Mouse (Mus musculus) spleen, postnatal 36 days (tissue): ENCODE results near the gene Ptx3.
"Not testable (repeated sequence)": the region's sequence is repeated elsewhere in the genome, so short reads cannot be mapped to it uniquely, and the experiment has no call there.

Experiments used
- DNase-seq, 2 experiments: peaks; one replicate each; pipeline ENCODE4 v3.0.0; 2022; ENCODE audit warnings: low spot score in 2 of 2, mixed read lengths in 1 of 2

The Ptx3 gene

DNA sequence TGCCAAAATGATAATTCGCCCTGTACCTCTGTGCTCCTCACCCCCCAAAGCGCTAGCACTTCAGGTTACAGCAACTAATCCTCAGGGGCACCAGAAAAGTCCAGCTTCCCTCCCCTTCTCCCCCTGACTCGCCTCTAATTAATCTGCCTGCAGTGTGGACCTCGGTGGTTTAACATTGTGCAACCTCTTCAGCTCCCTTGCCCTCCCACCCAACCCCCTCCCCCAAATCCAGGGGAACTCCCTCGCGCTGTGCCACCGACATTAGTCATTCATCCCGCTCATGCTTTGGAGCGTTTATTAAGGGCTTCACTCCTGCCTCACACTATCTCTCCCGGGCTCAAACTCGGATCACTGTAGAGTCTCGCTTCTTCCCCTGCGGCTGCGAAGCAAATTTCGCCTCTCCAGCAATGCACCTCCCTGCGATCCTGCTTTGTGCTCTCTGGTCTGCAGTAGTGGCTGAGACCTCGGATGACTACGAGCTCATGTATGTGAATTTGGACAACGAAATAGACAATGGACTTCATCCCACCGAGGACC is at the start of gene Ptx3:
Gene Ptx3 (plus strand): TSS at position 256 of the 537 bp plus-strand sequence.
- DNase-seq, result no peak

DNA sequence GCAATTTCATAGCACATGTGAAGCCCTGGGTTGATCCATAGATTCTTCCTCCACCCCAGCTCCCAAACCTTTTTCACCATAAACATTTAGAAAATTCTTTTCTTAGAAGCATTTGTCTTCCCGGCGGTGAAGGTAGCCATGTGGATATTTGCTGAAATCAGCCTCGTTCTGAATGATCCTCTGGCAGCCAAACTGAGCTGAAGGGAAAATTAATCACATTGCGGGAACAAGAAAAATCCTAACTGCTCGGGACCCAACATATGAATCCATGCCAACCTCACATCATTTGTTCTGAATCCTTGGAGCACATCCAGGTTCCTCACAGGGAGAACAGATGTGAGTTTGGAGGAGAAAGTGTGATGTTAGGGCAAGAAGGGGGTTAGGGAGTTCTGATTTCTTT is 46.8 kb upstream of the Ptx3 start:
- no peak for DNase-seq

DNA sequence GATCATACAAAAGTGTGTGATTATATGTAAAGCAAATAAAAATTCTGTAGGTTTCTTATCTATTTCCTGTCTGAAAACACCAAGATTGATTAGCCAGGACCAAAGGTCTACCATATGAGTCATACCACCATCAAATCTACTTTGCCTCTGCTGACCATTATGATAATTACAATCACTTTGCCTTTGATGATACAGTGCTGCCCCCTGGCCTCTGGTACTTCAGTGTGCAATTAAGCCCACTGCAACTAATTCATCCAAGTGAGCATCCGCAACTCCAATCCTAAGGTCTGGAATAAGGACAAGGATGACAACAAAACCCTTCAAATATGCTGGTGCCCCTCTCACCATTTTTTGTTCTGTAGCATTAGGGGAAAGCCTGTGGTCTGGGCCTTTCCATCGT is 40.1 kb upstream of the Ptx3 start:
- no peak for DNase-seq

GRCm38 (mm10) chr3:66193910-66194562 is 25.7 kb upstream of the Ptx3 start:
- no peak for DNase-seq

DNA sequence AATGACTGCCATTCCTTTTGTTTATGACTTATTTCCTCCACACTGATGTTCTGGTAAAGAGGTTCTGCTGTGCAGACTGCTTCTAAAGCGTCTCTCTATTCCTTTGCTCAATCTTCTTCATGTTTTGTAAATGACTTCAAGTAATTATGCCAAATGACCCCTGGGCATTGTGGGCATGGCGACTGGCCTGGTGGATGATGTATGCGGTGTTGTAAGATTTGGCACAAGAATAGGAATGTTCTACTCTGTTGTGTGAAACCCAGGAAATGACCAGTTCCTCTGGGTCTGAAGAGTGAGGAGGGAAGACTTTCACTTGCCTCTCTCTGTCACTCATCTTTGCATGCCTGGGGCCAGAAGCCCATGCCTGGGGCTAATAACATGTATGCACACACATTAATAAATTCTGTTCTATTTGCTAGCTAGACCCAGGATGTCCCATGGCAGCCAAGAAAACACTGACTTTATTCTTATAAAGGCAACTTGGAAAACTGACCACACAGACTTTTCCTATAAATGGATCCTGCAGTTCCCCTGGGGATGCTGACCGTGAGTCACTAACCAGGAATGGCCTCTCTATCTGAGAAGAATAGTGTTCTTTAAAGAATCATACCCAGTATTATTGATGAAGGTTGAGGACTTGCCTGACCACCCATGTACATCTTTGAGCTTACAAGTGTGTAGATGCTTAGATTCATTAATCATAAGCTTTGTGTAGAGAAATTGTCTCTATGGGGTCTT is 10.7 kb upstream of the Ptx3 start:
- no peak for DNase-seq

DNA sequence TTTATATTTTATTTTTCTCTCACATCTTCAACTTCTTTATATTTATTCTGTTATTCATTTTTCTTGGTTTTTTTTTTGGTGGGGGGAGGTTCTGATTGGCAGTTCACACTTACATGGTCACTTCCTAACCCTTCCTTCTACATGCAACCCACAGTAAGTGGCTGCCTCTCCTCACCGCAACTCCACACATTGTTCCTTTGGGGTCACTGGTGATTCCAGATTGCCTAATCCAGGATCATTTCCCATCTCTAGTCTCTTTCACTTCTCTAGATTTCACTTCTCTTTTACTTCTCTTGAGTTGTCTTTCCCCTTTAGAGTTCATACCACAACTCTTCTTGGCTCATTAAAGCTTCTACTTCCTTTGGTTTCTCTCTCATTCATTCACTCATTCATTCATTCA is 6.2 kb upstream of the Ptx3 start:
- no peak for DNase-seq

DNA sequence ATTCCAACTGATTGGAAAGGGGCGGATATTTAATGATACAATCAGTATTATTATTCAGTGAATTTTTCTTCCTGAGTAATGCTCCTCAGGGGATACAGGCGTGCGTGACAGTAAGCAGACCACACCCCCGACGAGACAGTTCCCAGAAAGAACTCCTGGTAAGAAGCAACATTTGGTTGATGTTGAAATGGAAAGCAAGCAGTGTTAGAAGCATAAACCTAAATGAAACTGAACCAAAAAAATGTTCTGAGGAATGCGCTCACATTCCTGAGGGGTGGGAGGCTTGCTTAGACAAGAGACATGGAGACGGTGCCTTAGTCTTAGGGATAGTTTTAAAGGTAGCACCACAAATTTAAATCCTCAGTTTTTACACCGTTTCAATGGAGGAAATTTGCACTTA is 4.0 kb upstream of the Ptx3 start:
- DNase-seq, result no peak

GRCm38 (mm10) chr3:66220554-66221242 is 988 bp downstream of the Ptx3 start:
- DNase-seq, result no peak

GRCm38 (mm10) chr3:66221243-66221611 is 1.5 kb downstream of the Ptx3 start:
- no peak for DNase-seq

GRCm38 (mm10) chr3:66224931-66225537 is 5.3 kb downstream of the Ptx3 start:
- DNase-seq, result no peak

DNA sequence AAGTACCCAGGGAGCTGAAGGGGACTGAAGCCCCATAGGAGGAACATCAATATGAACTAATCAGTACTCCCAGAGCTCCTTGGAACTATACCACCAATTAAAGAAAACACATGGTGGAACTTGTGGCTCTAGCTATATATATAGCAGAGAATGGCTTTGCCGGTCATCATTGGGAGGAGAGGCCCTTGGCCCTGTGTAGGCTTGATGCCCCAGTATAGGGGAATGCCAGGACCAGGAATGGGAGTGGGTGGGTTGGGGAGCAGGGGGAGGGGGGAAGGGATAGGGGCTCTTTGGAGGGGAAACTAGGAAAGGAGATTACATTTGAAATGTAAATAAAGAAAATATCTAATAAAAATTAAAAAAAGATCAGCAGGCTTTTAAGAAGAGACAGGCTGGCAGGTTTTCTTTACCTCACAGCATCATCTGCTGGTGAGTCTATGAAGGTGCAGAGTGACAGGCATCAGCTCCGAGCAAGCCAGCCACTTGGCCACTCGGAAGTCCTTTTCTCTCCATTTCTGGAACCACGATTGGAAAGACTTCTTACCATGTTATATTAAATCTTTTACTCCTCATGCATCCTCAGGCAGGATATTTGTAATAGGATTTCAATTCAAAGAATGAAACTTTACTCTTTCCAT is 16.6 kb downstream of the Ptx3 start:
- DNase-seq, result not testable (repeated sequence)

GRCm38 (mm10) chr3:66240476-66240875 is 20.8 kb downstream of the Ptx3 start:
- no peak for DNase-seq

DNA sequence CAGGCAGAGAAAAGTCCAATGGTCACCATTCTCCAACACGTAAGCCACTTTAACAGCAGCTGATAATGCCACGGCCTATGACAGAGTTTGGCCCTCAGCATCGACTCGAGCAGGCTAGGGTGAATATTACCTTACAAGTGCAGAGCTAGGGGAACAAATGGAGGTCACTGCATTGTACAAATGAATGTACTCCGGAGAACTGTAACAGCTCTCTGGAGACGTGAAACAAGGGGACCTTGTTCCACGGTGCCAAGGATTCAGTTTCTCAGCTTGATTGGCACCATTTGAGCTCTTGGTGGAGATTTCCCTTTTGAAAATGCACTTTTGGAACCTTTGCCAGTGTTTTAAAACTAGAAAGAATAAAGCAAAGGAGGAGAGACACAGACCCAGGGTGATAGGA is 32.1 kb downstream of the Ptx3 start:
- no peak for DNase-seq

DNA sequence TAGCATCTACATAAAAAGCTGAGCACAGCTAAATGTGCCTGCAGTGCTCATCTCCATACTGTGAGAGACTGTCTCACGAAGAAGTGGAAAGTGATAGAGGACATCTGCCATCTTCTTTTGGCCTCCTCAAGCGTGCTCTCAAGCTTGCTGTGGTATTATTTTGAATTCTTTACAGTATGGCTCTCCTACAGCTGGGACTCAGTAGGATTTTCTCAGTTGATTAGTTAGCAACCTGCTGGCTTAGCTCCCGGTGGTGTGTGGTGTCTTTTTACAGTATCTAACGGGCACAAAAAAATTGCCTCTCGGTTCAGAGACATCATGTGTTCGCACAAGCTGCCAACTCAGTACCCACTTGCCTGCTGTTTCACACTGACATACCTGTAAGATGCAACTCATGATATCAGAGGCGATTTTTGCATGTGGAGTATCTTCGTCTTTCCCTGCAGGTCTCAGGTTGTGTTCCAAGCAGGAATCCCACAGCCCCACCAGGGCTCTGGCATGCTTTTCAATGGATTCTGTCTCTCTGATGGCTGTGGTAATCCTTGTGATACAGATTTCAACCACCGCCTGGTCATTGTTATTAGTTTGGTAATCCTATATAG is 34.9 kb downstream of the Ptx3 start:
- no peak for DNase-seq

DNA sequence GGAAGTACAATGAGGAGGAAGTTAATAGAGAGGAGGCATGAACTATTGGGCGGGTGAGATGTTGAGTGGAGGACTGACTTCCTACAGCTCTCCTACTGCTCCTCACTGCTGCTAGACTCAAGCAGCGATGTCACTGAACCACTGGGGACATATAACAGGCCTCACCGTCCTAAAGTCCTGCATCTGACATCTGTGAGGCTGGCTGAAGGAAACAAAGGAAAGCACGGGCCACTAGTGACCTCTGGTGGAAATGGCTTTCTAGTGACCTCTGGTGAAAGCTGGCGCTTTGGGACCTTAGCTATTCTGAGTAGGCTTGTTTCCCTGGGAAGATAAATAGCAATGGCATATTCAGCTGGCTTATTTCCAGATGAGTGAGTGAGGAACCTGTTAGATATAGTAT is 42.6 kb downstream of the Ptx3 start:
- no peak for DNase-seq

- DNase-seq, result no peak
Observed at GRCm38 (mm10) chr3:66263270-66263669, 43.6 kb downstream of the Ptx3 start.
